Mouse (Mus musculus): ENCODE measurements around the gene Cd244a.
A peak's percentile ranks its signal among the peaks of the same experiment; 100 is the strongest.

The Cd244a gene

DNA sequence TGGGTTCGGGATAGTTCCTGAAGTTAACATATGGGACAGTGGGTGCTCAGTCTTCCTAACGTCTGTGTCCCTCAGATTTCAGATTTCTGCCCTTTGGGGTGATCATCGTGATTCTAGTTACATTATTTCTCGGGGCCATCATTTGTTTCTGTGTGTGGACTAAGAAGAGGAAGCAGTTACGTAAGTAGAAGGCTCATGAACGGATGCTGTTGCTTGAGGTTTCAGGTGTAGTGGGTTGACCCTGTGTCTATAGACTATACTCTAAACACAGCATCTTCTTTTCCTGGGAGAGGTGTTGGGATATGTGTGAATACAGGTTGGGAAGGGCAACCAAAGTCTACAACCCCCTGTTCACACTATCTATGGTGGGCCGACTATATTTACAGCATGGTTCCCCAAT is 18.2 kb downstream of the Cd244a start:
- no peak for DNase-seq (ENCODE audit: low read depth, low spot score)

DNA sequence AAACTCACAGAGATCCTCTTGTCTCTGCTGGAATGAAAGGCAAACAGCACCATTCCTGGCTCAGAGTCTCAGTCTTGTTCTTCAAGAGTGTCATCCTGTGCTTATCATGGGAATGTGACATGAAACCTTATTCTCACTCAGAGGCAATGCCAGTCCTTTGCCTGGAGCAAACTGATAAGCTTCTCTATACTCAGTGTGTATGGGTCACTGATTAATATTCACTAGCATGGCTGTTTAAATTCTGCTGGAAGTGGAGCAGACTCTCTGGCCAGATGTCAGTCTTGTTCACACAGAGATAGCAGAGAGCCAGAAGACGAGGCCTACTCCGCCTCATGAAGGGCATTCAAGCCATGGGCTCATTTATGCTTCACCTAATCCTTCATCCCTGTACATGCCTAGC is 25.6 kb downstream of the Cd244a start:
- DNase-seq (ENCODE audit: low read depth, low spot score), result no peak

DNA sequence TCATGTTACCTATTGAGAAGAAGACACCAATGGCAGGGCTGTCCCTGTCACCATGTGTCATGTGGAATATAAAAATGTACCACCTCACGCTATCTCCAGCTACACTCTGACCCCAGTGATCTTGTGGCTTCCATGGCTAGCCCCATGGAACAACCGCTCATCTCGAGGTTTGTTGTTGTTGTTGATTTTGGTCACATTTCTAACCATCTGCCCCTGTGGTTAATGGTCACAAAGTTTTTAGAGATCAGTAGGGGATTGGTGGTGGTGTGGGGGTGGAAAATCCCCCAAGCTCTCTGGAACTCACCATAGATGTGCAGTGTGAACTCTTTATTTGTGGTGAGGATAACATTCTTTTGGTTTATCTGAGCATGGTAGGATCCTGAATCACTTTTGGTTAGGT is 45.7 kb downstream of the Cd244a start:
- no peak for DNase-seq (ENCODE audit: low read depth, low spot score)

DNA sequence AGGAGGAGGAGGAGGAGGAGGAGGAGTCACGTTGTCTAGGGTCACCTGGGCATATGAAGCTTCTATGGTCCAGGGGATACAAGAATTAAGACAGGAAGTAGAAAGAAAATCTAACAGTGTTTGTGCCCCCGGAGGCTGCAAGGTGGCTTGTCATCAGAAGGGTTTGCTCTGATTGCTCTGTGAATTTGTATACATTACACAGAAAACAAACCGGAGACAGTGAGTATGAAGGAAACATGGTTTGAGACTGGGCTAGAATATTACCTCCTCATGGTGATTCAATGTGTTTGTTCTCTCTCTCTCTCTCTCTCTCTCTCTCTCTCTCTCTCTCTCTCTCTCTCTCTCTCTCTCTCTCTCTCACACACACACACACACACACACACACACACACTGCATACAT is 47.7 kb downstream of the Cd244a start:
- no peak for DNase-seq (ENCODE audit: low read depth, low spot score)

DNA sequence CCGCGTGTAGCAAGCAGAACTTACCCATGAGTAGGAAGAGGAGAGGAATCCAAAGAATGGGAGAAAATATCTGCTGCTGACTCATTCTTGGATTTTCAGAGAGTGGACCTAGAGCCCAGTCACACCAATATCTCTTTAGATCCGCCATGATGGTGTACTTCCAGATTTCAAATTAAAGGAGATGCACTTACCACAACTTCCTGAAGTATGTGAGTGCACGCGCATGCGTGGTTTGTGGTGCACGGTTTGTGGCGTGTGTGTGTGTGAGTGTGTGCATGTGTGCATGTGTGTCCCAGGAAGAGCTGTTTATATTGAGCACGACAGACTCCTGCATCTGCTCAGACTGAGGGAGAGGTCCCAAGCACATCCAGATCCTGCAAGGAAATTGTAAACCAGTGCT is 48.2 kb downstream of the Cd244a start, which contains the start of gene Ly9:
Gene Ly9, minus strand, starts transcription at position 235 of the 400 bp plus-strand sequence.
- DNase-seq (ENCODE audit: low read depth, low spot score), result no peak

DNA sequence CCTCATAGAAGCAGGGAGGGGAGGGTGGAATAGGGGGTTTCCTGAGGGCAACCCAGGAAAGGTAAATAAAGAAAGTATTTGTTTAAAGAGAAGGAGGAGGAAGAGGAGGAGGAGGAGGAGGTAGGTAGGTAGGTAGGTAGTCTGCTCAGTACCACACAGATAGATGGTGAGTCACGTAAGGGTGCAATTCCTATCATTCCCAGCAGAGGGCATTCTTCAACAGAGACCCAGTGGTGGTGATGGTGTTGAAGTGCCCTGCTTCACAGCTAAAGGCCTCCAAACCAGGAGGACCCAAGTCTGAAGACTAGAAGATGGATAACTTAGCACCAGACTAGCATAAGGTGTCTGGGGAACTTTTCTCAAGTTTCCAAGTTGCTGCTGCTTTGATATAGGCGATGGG is 51.0 kb downstream of the Cd244a start:
- peak; percentile 59 for DNase-seq (ENCODE audit: low read depth, low spot score)

DNA sequence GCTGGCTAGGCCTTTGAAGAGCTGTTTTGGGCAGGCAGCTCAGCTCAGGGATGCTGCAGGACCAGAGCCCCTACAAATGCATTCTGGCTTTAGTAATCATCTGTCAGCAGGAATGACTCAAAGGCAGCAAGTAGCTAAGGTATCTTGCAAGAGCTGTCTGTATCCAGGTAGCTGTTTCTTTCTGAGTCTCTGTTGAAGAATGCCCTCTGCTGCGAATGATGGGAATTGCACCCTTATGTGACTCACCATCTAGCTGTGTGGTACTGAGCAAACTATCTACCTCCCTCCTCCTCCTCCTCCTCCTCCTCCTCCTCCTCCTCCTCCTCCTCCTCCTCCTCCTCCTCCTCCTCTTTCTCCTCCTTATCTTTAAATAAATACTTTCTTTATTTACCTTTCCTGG is 51.8 kb downstream of the Cd244a start:
- DNase-seq (ENCODE audit: low read depth, low spot score), result peak; percentile 50

DNA sequence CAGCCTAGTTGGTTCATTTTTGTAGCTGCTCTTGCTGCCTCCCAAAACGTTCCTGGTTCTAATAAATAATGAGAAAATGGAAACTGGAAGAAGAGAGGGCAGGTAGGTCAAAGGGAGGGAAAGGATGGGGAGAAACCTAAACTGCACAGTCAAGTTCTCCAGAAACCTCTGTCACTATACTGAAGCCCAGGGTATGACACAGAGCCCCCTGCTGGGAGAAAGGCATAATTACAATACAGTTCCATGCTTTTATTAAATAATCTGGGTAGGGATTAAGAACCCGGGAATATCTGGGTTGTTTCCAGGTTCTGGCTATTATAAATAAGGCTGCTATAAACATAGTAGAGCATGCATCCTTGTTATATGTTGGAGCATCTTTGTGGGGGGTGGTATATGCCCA is 55.0 kb downstream of the Cd244a start:
- DNase-seq (ENCODE audit: low read depth, low spot score), result peak; percentile 27

DNA sequence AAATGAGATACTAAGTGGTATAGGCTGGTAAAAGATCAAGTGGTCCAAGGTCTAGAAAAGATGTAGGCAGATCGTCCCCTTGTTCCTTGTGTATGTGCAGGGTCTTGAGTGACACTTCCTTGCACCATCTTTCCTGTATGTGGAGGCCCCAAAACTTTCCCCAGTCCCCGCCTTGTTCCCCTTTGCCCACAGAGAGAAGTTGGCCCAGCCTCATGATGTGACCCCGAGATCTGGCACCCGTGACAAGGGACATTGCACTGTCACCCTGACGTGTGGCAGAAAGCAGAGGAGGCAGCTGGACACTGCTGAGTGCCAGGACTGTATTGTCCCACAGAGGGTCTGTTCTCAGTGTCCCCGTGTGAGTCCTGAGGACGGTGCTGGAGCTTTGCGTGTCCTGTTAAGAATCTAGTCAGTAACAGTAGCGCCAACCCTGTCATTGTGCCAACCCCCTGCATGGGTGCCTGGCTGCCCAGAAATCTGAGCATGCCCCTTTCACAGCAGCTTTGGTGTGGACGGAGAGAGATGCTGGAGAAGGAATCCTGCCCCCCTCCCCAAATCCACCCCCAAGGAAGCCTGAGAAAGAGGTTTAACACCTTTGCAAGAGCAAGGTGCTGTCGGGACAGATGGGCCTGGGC is 58.0 kb downstream of the Cd244a start:
- no peak for DNase-seq (ENCODE audit: low read depth, low spot score)

DNA sequence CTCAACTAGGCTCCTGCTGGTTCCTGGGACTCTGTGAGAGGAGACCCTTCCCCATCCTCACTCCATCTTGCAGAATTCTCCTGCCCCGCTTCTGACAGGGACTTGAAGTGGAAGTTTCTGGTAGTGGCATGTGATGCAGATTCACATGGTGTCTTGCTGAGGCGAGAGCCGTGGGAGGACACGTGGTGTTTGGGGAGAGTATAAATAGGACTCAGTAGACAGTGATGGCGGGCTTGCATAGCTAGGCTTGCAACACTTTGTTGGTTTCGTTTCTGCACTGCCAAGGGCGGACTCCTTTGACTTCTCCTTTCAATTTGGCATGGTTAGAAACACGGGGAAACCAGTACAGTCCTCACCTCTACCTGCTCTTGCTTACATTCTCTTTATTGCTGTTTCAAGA is 60.0 kb downstream of the Cd244a start:
- DNase-seq (ENCODE audit: low read depth, low spot score), result no peak

DNA sequence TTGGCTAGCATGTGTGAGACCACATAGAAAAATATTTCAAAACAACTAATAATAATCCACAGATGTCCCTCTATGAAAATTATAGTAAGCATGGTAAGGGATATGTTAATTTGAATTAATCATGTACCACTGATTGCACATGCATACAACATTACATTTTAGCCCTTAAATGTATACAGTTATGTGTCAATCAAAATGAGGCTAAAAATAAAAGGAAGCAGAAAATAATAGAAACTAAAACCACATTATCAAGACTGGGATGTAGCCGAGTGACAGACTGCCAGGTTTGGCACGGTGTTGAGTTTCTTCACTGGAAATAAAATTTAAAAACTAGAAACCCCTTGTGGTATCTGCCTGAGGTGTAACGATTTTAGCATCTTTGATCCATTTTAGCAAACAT is 60.7 kb downstream of the Cd244a start:
- DNase-seq (ENCODE audit: low read depth, low spot score), result no peak

DNA sequence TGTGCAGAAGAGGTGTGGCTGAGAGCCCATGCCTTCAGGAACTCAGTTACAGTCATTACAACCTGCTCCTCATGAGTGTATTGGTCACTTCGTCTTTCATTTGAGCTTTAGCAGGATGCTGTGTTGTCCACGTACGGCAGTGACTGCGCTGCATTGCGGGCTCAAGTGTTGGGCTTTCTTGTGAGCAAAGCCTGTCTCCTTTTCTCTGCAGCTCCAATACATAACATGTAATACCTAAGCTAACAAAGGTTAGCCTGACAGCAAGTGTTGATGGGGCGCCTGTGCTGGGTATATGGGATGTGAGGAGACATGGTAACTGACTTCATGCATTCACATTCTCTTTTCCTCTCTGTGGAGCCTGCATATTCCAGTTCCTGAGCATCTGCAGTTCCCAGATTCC is 61.1 kb downstream of the Cd244a start:
- DNase-seq (ENCODE audit: low read depth, low spot score), result no peak

DNA sequence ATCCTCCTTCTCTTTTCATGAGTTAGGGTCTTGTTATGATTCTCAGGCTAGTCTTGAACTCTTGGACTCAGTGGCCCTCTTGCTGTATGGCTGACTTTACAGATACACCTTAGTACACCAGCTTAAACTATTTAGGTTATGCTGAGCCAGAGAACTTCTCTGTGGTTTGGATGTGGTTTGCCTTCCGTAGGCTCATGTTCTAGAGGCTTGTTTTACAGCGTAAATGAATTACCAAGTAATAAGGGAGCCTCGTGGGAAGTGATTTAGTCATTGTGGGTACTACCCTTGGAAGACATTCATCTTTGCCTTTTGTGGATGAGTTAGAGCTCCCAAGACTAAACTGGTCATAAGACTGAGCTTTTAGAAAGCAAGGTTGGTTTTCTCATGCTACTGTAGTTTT is 68.8 kb downstream of the Cd244a start:
- no peak for DNase-seq (ENCODE audit: low read depth, low spot score)

DNA sequence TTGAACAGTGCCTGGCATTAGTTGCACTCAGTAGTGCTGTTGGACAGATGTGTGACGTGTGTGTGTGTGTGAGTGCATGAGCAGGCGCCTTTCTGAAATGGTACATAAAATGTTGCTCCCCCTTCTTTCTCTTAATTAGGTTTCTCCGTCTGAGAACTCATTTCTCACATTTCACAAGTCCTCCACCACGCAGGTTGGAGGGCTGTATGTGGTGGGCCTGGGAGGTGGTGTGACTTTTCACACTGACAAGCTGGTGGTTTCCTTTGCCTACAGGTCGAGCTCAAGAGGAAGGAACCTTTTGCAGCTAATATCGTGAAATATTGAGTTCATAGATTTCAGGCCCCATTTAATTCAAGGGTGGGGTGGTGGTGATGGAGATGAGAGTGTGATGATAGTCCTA is 70.2 kb downstream of the Cd244a start:
- DNase-seq (ENCODE audit: low read depth, low spot score), result no peak

DNA sequence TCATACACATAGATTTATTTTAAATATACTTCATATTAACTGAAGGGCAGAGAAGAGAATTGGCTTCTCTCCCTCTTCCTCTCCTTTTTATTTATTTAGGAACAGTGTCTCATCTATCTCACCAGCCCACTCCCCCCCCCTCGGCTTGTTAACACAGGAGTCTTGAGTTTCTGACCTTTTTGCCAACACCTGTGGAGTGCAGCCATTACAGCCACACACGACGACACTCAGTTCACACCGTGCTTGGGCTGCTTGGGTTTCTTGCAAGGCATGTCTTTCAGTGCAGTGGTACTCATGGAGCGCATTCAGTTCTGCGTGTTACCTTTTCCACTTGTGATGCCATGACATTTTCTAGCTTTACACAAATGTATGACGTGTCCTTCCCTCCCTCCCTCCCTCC is 71.0 kb downstream of the Cd244a start:
- DNase-seq (ENCODE audit: low read depth, low spot score), result no peak

DNA sequence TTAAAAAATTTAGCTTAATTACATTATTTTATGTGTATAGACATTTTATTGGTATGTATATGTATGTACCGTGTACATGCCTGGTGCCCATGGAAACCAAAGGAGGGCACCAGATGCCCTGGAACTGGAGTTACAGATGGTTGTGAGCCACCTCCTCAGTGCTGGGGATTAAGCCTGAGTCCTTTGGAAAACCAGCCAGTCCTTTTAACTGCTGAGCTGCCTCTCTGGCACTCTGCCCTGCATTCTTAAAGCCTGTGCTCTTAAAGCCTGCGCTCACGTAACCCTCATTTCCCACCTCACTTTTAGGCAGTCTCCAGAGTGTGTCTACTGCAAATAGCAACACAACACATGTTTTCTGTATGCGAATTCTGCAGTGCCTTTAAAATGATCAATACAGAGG is 71.9 kb downstream of the Cd244a start:
- no peak for DNase-seq (ENCODE audit: low read depth, low spot score)

DNA sequence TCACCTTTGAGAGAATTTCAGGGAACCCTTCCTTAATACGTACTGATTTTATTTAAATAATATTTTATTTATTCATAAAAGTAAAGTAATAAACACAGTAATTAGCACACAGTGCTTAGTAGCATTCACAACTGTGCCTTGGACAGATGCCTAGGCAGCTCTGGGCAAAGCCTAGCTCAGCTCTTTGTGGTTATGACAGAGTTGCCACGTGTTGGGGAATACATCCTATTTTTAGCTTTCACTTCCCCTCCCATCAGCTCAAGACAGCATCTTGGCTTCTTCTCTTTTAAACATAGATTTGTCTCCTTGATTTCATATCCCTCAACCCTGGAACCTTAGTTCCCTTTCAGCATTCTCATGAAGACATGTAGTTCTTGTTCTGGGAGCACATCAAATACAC is 72.5 kb downstream of the Cd244a start:
- no peak for DNase-seq (ENCODE audit: low read depth, low spot score)

DNA sequence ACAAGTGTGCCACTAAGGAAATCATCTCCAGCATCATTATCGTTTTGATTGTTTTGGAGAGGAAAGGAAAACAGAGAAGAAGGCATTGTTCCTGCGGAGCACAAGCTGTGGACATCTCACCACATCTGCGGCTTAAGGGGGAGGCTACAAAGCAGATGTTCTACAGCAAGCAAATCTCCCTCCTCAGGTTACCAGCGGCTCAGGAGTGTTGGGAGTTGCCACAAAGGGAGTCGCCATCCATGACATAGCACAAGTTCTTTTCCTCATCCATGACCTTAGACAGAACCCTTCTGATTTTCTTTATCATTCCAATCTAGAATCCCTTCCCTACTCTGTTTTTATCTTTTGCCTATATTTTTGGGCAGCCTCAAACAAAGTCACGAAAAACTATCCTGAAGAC is 76.7 kb downstream of the Cd244a start:
- DNase-seq (ENCODE audit: low read depth, low spot score), result no peak

DNA sequence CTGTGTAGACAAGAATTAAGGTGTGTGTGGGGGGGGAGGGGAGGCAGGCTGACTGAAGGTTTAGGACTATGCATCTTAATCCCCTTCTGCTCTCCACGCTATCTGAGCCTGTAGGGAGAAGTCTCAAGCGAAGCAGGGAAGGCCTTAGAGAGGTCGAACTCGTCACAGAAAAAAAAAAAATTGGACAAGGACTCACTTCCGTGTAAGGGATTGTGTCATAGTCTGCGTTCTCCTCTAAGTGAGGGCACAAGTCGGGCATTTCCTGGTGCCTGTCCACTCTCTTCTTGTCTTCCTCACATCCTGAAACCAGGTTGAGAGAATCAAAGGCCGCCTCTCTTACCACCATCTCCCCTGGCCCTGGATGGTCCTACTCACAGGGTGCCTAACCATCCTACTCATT is 78.1 kb downstream of the Cd244a start:
- DNase-seq (ENCODE audit: low read depth, low spot score), result no peak

DNA sequence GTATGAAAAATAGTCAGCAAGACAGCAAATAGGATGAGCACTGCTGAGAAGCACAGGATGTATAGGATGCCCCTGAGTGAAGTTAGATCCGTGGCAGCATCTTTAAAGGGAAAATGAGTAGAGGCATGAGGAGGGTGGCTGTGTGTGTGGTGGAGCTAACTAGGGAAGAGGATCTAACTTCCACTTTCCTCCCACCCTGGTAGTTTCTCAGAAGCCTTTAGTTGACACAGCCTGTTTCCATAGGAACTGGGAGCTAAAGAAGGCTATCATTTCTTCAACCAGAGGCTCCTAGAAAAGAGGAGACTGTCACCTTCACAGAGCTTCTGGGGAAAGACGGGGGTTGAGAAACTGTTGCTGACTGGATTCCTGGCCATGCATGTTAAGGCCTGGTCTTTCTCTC is 79.7 kb downstream of the Cd244a start:
- peak; percentile 27 for DNase-seq (ENCODE audit: low read depth, low spot score)

DNA sequence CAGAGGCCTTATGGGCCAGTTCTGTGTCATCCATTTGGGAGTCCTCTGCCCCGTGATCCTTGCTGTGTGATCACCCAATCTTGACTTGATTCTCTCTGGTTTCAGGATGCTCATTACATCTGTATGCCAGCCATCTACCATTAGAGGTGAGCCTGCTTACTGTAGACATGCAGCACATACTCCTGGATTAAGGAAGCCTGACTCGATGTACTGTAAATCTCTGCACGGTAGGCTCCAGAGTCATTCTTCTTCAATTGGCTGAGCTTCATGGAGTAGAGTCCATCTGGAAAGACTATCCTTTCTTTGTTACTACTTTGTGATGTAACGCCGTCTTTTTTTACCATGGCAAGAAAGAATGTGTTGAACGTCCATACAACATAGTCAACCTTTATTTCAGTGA is 81.8 kb downstream of the Cd244a start:
- DNase-seq (ENCODE audit: low read depth, low spot score), result no peak

DNA sequence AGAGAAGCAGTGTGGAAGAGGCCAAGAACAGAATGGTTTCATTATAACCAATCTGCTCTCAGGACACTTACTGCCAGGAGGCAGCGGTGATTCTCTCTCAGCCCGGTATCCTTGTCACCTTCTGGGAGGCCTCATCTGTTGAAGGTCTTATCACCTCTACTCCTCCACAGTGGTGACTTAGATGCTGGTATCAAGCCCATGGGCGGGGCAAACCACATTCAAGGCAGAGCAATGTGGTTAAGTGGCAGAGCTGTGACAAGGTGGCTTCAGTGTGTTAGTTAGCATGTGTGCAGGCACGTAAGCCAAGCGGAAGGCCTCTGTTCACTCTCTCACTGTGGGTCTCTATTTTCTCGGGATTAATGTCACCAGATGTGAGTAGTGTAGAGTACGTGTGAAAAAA is 84.6 kb downstream of the Cd244a start:
- no peak for DNase-seq (ENCODE audit: low read depth, low spot score)

DNA sequence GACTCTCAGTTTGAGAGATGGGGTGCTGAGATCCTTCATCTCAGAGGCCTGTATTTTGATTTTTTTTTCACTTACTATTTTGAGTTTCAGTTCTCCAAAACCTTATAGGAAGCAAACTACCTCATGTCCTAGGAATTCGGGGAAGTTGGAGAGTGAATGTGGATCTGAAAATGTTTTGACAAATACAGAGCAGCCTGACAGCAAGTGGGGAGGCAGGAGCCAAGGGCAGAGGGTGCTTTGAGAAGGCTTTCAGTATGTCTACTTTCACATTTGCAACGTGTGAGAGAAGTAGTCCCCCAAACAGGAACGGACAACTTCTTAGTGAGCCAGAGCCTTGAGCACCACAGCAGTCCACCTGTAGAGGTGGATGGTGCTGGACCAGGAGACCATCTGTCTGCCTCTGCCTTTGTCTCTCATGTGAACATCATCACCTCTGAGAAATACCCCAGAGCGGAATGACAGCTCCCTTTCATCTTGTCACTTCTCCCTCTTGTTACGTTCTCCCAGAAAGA is 87.5 kb downstream of the Cd244a start:
- no peak for DNase-seq (ENCODE audit: low read depth, low spot score)

DNA sequence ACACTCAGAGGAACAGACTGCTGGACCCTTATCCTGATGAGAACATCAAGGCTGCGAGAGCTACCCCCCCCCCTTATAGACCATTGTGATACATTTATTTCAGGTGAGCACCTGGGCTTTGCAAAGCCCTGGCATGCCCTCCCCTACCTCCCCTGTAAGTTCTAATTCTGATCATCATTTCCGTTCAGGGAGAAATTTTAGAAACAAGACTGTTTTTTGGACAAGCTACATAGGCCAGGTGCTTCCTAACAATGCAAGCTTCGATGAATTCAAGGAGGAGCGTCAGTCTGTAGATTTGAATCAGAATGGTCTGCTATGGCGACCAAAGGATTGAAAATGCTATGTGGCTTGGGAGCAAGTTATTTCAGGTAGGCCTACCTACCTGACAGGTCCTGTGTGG is 88.7 kb downstream of the Cd244a start:
- no peak for DNase-seq (ENCODE audit: low read depth, low spot score)
